Mouse (Mus musculus) myocyte (in vitro differentiated cells): ENCODE results near the gene Wwc1.

Experiments used
- E2F4 ChIP-seq: IDR thresholded peaks from one replicate; pipeline ENCODE4 v1.6.1; 2011; ENCODE audit warnings: mild to moderate bottlenecking, control low read depth, moderate library complexity; ENCODE audit not compliant: insufficient read depth
- MYOG ChIP-seq, 3 experiments: IDR thresholded peaks; one replicate each; pipeline ENCODE4 v1.6.1; 2011; ENCODE audit warnings: control low read depth in 2 of 3, low read depth in 2 of 3, mild to moderate bottlenecking in 2 of 3; ENCODE audit not compliant: insufficient read length in 2 of 3, control insufficient read depth in 1 of 3, insufficient read depth in 1 of 3
- POLR2A ChIP-seq: IDR thresholded peaks from one replicate; pipeline ENCODE4 v1.6.1; 2011; ENCODE audit warnings: low read depth, mild to moderate bottlenecking, control low read depth, moderate library complexity; ENCODE audit not compliant: insufficient read length
- POLR2AphosphoS2 ChIP-seq: IDR thresholded peaks from one replicate; pipeline ENCODE4 v1.6.1; 2011; ENCODE audit warnings: low read depth, control low read depth; ENCODE audit not compliant: insufficient read length
- SRF ChIP-seq: IDR thresholded peaks from one replicate; pipeline ENCODE4 v1.6.1; 2011; ENCODE audit warnings: low read depth; ENCODE audit not compliant: control insufficient read depth, insufficient read length
- TCF12 ChIP-seq: IDR thresholded peaks from one replicate; pipeline ENCODE4 v1.6.1; 2011; ENCODE audit warnings: mild to moderate bottlenecking, control low read depth; ENCODE audit not compliant: poor library complexity, insufficient read depth, severe bottlenecking
- TCF3 ChIP-seq: IDR thresholded peaks from one replicate; pipeline ENCODE4 v1.6.1; 2011; ENCODE audit warnings: low read depth, control low read depth; ENCODE audit not compliant: insufficient read length
- USF1 ChIP-seq: IDR thresholded peaks from one replicate; pipeline ENCODE4 v1.6.1; 2011; ENCODE audit warnings: low read depth, mild to moderate bottlenecking, control low read depth, moderate library complexity

GRCm38 (mm10) chr11:35844299-35844698 lies 136.0 kb downstream of the Wwc1 start:
- no peak for TF ChIP-seq E2F4
- no peak for TF ChIP-seq POLR2A
- TF ChIP-seq MYOG (IDR thresholded peaks at IDR 0.05; ENCODE audit: control insufficient read depth in 1 of 3, insufficient read depth in 1 of 3, insufficient read length in 2 of 3, low read depth in 2 of 3) = no peak
- TF ChIP-seq TCF3 = no peak
- no peak for TF ChIP-seq TCF12
- no peak for TF ChIP-seq SRF
- TF ChIP-seq USF1 = peak; percentile 29
- TF ChIP-seq POLR2AphosphoS2 = no peak
